Comparison of ENCODE assay signal across 18 mouse cellular contexts in the genomic region with DNA sequence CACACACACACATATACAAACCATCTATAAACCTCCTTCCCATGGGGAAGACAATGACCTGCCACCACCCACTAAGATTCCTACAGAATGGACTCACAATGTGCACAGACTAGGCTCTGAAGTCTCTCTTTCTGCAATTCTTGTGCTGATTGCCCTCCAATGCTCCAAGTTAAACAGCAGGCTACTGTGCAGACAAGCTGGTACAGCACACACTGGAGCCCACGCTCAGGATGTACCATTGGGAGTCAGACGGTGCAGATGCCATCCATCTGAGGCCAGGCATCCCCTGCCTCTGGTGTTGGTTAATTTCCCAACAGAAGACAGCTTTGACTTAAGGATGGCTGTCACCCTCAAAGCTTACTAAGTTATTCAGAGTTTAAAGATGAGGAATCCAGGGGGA.
DNase-seq lines count a peak whose midpoint lies in the region; ATAC-seq lines count a peak whose summit lies in the region.
"Had no signal": no experiment of that assay in that cellular context is flagged by ENCODE, and none has a peak within 500 bp of the region (broad histone marks: within the 10 kb centered on the region; RNA-seq: fewer than 3 reads in every experiment).

No protein-coding gene starts in this region.

- no peak for DNase-seq in lung, postnatal 14 days
- DNase-seq in layer of hippocampus, postnatal 14 days (ENCODE audit: low spot score in 2 of 2) = peak; percentile 57 to 66
- DNase-seq in telencephalon, adult 2 months (ENCODE audit: low read depth, low spot score) = peak; percentile 18
- DNase-seq in kidney, postnatal 10 days = no peak
- DNase-seq: adrenal gland, adult 8-10 months; cerebellum, adult 9-10 months; gastrocnemius, postnatal 36 days; heart, postnatal 4 days; kidney, postnatal 25 days; left cerebral cortex, postnatal 4 days; thymus, adult 2 months had no signal

- H3K9me3 ChIP-seq in lung, embryonic 15.5 days = no peaks in the 10 kb centered on the region
- H3K9me3 ChIP-seq in intestine, embryonic 15.5 days = no peaks in the 10 kb centered on the region

- no peak for ATAC-seq in lung, embryonic 15.5 days (ENCODE audit: borderline replicate concordance, extremely low read depth, low FRiP score, low TSS enrichment)
- no peak for ATAC-seq in intestine, embryonic 15.5 days
- ATAC-seq in megakaryocyte-erythroid progenitor cell, adult 5-6 weeks (replicated peaks; ENCODE audit: low FRiP score, low TSS enrichment, poor library complexity, severe bottlenecking) = no peak
- ATAC-seq: CD4-positive, CD25-positive, alpha-beta regulatory T cell, adult 4 months; inflammation-experienced regulatory T-cells, adult 6 months had no signal

- peaks cover 46% of the 10 kb centered on the region for H3K4me1 ChIP-seq in lung, embryonic 15.5 days
- H3K4me1 ChIP-seq in intestine, embryonic 15.5 days (replicated peaks) = peaks cover 44% of the 10 kb centered on the region

- H3K36me3 ChIP-seq in lung, embryonic 15.5 days = no peaks in the 10 kb centered on the region
- no peaks in the 10 kb centered on the region for H3K36me3 ChIP-seq in intestine, embryonic 15.5 days

- no peak overlapping the region for H3K9ac ChIP-seq in lung, embryonic 15.5 days
- H3K9ac ChIP-seq in intestine, embryonic 15.5 days = no peak overlapping the region
- H3K9ac ChIP-seq: liver, embryonic 14.5 days had no signal

- no peak overlapping the region for H3K4me3 ChIP-seq in lung, embryonic 15.5 days
- H3K4me3 ChIP-seq in intestine, embryonic 15.5 days (replicated peaks) = no peak overlapping the region

- no peaks in the 10 kb centered on the region for H3K27me3 ChIP-seq in lung, embryonic 15.5 days
- no peaks in the 10 kb centered on the region for H3K27me3 ChIP-seq in intestine, embryonic 15.5 days (replicated peaks)

- WGBS in lung, embryonic 15.5 days = 68% methylated on average over 2 of the region's 2 CpGs
- 68% methylated on average over 2 of the region's 2 CpGs for WGBS in intestine, embryonic 15.5 days

- peak overlapping the region; percentile 50; the same call in 1 of the 2 replicates for H3K27ac ChIP-seq in lung, embryonic 15.5 days
- H3K27ac ChIP-seq in intestine, embryonic 15.5 days = peak overlapping the region; percentile 61; the same call in 1 of the 2 replicates
- H3K27ac ChIP-seq: liver, embryonic 14.5 days had no signal

- H3K4me2 ChIP-seq in lung, embryonic 15.5 days = no peak overlapping the region
- no peak overlapping the region for H3K4me2 ChIP-seq in intestine, embryonic 15.5 days (replicated peaks)
- H3K4me2 ChIP-seq: midbrain, embryonic 11.5 days had no signal

Comparison
In these comparisons a context has a peak if more than half of its experiments do, and no peak if none do; other contexts are left out.
1. DNase-seq: peak in layer of hippocampus, postnatal 14 days (2 of 2) and telencephalon, adult 2 months (single experiment); none in lung, postnatal 14 days (single experiment) and kidney, postnatal 10 days (single experiment).